Mouse (Mus musculus): ENCODE measurements around the gene Slc6a9. TPM values are rescaled to one million over a fixed set of nuclear protein-coding genes. Genes with fewer than 3 reads are reported as not detected.

The Slc6a9 gene
- total RNA-seq, 4 experiments from 2014 or later: 6.3 to 12.0 (median 8.8) TPM

DNA sequence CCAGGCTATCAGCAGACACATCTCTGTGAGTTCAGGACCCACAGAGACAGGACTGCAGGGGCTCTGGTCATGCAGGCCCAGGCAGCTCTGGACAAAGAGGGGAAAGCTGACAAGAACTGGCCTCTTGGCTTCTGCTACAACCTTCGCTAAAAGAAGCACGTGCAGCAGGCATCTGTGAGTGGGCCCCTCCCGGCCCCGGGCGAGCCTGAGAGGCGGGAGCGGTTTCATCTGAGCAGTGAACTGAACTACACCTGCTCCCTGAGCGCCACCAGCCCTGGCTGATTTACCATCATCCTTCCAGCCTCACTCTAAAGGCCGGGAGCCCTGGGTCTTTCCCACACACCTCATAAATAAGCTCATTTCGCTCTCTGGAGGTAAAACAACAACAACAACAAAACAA is 44.0 kb downstream of the Slc6a9 start:
- DNase-seq (ENCODE audit: low spot score in 2 of 2): no peak

DNA sequence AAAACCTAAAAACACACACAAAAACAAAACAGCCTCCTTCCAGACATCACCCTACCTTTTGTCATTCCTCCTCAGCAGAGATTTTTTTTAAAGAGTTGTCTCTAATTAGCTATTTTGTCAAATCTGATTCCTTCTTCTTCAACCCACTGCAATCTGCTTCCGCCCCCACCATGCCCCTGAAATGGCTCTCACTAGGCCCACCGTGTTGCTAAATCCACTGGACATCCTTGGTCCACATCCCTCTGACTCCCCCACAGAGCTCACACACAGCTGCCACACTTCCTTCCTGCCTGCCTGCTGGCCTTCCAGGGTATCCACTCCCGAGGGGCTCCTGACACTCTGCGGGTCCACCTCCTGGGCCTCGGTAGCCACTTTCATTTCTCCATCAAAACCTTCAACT is 44.4 kb downstream of the Slc6a9 start:
- no peak for DNase-seq (ENCODE audit: low spot score in 2 of 2)

DNA sequence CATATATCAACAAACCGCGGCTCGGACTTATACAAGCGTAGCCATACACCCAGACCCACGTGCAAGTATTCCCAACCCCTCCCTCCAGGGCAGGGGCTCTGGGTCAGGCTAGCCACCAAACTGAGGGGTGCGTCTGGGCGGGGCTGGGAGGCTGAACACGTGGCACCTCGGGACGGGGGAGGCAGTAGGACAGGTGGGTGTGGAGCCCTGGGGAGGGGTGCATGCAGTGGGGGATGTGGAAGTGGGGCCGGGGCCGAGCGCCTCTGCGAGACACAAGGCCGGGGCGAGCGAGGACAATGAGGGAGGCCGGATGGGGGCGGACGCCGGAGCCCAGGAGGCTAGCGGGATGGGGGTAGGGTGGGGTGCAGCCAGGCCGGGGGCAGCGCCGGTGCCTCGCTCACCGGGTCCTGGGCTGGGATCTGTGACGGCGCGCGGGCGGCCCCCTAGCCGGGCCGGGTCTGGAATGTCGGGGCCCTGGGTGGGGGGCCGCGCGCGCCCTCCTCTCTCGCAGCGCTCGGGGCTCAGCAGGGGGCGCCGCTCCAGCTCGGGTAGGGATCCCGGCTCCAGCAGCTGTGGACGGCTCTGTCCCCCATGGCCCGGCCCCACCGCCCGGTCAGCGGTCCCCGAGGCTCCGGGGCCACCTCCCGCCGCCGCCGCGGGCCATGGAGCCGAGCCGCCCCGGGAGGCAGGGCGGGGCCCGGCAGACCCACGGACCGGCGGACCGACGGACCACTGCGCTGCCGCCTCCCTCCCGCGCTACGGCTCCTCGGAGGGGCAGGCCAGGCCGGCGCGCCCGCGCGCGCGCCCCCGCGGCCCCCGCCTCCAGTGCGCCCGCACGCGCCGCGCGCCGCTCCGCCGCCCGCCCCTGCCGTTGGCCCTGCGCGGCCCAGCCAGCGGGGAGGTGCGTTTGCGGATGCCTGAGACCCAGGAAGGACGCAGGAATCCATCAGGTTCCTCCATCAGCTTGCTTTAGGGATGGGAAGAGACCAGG is 48.7 kb downstream of the Slc6a9 start, which contains the start of gene B4galt2:
Gene B4galt2, minus strand, starts transcription at position 787 of the 991 bp plus-strand sequence.
- DNase-seq (ENCODE audit: low spot score in 2 of 2): peak in 1 of 2 experiments; percentile 41

DNA sequence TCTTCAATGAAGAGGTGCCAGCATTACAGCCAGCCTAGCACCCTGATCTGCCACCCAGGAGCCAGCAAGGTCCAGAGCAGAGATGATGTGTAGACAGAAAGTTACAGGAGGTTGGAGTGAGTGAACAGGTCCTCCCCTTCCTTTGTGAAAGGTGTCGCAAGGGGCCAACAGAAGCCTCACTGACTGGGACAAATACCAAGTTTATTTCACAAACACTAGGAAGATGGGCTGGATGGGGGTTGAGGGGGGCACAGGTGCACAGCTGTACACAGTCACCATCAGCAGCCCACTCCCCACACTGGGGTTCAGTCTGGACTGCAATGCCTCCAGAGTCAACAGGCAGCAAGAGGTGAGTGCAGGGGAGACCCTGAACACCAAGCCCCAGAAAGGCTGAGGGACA is 49.8 kb downstream of the Slc6a9 start:
- no peak for DNase-seq (ENCODE audit: low spot score in 2 of 2)

DNA sequence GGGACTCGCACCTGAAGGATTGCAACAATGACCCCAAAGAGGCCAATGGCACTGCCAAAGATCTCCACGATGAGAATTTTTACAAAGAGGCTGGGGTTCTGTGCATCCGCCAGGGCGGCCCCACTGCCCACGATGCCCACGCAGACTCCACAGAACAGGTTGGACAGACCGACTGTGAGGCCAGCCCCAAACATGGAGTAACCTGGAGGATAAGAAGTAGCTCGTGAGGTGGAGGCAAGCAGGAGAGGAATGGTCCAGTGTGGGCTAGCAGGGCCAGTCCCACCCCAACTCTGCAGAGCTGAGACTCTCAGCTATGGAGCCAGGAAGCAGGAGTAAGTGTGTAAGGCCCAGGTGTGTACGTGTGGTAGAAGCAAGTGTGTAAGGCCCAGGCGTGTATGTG is 50.8 kb downstream of the Slc6a9 start:
- no peak for DNase-seq (ENCODE audit: low spot score in 2 of 2)

DNA sequence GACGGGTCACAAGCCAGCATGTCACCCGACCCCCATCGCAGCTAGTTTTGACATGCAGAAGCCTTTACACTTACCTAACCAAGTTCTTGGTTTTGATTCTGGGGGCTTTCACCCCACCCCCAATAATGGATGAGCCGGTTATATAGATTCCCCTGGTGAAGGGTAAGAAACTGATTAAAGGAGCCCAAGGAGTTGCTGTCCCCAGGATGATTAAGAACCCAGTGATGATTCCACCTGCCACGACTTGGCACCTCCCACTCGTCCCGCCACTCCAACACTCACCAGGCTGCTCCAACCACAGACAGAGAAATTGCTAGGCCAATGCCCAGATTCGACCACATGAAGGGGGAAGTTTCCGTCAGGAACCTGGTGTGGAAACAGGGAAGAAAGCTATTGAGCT is 51.7 kb downstream of the Slc6a9 start:
- DNase-seq (ENCODE audit: low spot score in 2 of 2): no peak

DNA sequence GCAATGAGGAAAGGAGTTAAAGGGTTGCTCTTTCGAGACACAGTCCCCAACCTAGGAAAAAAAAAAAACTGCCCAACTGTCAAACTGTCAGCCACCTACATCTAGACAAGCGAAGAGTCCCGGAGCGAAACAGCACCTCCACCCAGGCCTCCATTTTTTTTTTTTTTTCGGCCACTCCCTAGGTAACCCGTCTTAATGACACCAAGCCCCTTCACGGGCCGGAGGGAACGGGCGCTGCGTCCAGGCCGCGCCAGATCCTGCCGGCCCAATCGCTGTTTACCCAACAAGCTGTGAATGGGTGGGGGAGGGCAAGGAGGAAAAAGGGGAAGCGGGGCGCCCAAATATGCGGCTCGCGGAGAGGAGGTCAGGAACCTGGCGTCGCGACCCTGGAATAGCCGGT is 52.3 kb downstream of the Slc6a9 start:
- no peak for DNase-seq (ENCODE audit: low spot score in 2 of 2)

DNA sequence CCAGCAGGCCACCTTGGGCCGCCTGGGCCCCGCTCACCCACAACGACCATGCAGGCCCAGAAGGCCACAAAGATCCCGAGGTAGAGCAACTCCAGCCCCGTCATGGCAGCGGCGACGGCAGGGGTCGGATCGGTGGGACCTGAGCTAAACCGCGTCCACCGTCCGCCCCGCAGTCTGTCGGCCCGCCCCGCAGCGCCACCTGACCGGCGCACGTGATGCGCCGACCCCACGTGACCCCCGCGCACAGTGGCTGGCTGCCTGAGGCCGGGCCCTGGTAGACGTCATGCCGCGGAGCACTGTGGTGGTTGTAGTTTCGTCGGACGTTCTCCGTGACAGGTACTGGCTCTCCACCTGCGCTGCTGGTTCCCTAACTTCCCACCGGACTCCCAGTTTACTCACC is 52.8 kb downstream of the Slc6a9 start, which contains the start of gene Atp6v0b:
Gene Atp6v0b, minus strand, starts transcription at position 201 of the 400 bp plus-strand sequence.
- peak; percentile 90 for DNase-seq (ENCODE audit: low spot score in 2 of 2)

DNA sequence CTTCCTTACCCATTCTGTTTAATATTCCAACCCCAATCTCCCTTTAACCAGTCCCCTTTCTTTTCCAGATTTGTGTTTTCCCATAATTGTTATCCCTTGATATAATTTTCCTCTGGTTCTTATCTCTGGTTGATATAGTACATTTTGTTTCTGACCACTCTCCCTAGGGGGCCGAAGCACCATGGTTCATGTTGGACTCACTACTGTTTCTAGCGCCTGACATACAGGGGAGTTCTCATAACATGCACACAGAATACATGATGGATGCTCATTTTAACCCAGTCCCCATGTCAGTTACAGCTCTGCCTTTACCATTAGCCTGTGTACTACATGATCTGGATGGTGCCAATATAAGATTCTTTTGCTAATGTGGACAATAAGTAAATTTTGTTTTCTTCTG is 53.6 kb downstream of the Slc6a9 start:
- no peak for DNase-seq (ENCODE audit: low spot score in 2 of 2)

DNA sequence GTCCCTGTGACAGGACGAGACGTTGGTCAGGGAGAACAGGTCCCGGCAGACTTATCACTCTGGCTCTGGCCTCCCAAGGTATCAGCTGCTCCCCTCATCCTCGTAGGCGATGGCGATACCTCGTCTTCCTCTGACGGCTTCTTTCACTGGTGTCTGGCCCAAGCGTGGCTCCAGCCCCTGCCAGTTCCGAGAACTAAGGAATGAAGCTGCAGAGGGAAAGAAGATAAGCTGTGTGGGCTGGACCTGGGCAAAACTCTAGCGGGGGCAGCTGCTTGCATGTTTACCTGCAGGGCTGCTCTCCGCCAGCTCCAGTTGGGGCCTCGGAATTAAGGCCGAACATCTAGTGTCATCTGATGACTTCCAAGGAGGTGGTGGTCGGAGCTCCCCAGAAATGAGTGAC is 55.2 kb downstream of the Slc6a9 start:
- no peak for DNase-seq (ENCODE audit: low spot score in 2 of 2)

DNA sequence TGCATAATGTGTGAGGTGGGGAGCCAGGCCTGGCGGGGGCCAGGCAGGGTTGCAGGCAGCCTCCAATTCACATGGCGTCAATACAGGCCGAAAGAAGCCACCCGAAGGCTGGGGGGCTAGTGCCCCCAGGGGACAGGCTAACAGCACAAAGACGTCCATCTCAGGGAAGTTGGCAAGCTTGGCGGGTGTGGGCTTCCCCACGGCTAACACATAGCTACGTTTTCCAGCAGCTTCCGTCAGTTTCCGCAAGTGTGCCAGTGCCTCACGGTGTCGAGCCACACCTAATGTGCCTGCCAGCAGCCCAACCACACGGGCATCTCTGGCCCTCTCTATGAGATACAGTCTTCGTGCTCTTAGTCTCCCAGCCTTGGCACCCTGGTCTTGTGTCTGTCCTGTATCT is 55.7 kb downstream of the Slc6a9 start:
- no peak for DNase-seq (ENCODE audit: low spot score in 2 of 2)

DNA sequence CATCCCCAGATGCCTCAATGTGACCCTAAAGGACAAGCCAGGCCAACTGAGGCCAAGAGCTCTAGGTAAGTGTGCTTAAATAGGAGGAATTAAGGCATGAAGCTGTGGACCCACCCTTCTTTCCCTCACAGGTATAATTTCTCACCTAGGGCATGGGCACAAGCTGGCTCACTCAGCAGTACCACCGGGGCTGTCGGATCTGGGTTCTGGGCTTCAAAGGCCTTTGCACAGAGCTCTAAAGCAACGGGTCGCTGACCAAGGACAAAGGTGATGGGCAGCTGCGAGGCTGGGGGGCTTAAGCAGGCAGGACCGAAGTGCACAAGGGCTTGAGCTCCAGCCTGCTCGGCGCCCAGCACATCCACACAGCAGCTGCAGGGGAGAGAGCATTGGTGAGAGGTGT is 56.4 kb downstream of the Slc6a9 start:
- no peak for DNase-seq (ENCODE audit: low spot score in 2 of 2)

DNA sequence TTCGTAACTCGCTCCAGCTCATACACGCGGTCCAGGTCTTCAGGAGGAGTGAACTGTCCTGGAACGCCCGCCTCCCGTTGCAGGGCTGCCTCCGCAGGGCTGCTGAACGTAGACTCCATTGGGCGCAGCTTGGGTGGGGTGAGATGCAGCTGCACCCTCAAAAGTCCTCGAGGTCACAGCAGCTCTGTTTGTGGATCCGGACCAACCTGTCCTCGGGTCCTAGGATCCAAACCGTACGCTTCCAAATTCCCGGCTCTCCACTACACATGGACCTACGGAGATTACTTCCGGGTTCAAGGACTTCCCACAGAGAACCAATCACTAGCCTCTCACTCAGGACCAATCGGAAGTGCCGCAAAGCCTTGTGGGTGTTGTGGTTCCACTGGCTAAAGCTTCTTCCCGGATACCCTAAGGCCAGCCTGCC is 57.4 kb downstream of the Slc6a9 start, which contains the start of gene Dph2:
Gene Dph2, minus strand, starts transcription at position 295 of the 424 bp plus-strand sequence.
- peak; percentile 68 to 72 for DNase-seq (ENCODE audit: low spot score in 2 of 2)

DNA sequence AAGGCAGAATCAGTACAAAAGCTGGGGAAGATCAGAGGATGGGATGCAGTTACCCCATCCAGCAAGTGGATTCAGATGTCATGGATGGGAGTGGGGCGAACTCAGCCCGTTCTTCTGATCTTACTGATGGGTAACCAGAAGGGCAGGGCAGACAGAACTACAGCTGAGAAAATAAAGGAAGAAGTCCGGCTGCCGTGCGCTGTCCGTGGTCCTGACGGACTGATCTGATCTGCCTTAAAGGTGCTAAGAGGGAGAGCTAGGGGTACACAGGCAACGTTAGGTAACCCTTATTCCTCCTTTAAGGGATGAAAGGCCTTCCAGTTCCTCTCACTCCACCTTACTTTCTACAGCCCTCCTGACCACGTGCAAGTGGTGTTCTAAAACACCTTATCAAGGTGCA is 59.1 kb downstream of the Slc6a9 start:
- no peak for DNase-seq (ENCODE audit: low spot score in 2 of 2)

DNA sequence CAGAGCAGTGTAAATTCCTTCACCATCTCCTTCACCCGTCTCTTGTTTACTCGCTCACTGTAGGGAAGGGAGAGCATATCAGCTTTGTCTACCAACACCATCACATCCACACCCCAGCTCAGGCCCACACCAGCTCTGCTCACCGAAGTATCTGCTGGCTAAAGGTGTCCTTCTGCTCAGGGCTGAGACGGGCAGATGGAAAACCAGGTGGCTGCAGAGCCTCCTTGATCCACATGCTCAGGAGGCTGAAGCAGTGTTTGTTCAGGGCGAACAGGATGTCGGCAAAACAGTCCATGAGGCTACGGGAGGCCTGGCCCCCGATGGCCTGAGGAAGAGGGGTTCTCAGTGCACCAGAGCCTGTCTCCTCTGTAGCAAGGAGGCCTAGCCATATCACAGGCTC is 60.3 kb downstream of the Slc6a9 start:
- no peak for DNase-seq (ENCODE audit: low spot score in 2 of 2)

DNA sequence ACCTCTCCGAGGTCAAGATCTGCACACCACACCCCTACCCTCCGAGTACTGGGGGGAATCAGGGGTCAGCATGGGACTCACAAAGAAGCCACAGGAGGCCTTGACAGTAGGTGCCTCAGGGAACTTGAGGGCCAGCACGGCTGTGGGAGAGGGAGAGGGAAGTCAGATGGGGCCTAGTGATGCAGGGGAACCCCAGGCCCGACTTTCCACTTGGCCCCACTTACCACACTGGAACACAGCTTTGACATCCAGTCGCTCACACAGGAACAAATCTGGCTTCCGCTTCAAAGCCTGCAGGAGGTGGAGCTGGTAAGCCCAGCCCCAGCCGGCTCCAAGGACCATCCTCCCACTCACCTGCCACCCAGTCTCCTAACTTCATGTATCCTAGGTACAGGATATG is 61.0 kb downstream of the Slc6a9 start:
- no peak for DNase-seq (ENCODE audit: low spot score in 2 of 2)

DNA sequence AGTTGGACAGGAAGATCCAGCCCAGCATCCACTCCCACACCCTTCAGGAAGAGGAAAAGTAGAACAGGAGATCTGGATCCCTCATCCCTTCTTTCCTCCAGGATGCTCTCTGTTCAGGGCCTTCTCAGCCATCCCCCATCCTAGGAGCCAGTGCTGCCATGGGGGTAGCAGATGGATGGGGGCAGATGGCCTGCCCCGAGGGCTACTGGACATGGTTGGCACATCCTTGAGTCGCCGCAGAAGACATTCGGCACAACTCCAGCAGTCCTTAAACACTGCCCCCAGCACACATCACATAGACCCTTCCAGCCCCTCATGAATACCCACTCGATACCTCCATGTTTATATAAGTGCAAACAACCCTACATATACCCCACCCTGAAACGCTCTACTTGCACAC is 61.7 kb downstream of the Slc6a9 start:
- DNase-seq (ENCODE audit: low spot score in 2 of 2): no peak

DNA sequence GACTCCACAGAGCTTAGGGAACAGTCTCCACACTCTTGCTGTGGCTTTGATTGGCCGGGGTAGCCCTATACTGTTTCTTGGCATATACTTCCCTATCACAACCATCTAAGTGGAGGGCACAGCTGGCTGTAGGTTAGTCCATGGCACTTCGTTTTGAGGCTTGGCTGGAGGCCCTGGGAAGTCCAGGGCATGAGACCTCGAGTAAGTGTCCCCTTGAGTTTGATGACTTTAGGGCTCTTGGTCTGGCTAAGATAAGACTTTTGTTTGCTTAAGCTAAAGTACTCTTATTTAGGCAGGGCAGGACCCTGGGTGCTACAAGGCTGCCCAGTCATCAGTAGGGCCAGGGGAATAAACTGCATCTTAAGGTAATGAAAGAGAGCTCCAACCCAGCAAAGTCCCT is 63.8 kb downstream of the Slc6a9 start:
- DNase-seq (ENCODE audit: low spot score in 2 of 2): no peak

DNA sequence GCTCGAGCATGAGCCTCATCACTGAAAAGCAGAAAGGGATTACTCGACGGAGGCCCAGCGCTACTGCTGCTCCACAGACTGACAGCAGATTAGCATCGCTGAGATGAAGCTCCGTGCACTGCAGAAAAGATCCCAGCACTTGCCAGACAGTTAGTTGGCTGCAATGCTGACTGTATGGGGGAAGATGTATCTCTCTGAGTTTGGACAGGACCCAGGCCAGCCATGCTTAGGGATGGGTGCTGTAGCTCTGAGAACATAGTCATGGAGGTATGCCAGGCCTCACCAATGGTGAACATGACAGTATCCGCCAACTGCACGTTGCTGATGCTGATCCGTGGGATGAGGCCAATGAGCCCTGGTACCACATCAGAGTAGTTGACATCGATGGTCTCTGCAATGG is 69.8 kb downstream of the Slc6a9 start:
- DNase-seq (ENCODE audit: low spot score in 2 of 2): no peak

DNA sequence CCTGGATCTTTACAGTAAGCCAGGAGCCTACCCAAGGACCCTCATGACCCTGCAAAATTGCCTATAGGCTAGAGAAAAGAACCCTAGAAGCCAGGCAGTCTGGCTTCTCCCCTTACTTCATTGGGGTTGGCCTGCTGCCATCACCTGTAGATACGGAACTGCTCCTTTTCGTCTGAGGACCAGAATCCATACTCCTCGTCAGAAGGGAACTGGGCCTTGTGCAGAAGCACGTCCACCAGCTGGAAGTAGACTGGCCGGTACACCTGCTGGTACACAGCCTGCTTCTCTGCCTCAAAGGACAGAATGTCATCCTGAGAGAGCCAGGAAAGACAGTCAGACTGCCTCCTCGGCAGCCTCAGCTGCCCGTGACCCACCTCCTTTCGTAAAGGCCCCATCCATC is 70.5 kb downstream of the Slc6a9 start:
- DNase-seq (ENCODE audit: low spot score in 2 of 2): no peak

DNA sequence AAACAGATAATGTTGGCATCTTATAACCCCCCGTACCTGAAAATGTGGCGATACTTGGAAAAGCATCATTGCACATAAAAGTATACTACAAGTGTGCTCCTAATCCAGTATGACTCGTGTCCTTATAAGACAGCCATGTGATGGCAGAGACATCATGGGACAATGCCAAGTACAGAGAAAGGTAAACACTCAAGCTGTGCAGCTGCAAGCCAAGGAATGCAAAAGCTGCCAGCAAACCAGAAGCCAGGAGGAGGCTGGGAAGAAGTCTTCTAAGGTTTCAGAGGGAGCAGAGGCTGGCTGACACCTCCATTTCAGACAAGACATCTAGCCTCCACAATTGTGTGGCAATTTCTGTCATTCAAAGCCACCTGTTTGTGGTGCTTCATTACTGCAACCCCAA is 71.9 kb downstream of the Slc6a9 start:
- peak; percentile 49 to 69 for DNase-seq (ENCODE audit: low spot score in 2 of 2)

DNA sequence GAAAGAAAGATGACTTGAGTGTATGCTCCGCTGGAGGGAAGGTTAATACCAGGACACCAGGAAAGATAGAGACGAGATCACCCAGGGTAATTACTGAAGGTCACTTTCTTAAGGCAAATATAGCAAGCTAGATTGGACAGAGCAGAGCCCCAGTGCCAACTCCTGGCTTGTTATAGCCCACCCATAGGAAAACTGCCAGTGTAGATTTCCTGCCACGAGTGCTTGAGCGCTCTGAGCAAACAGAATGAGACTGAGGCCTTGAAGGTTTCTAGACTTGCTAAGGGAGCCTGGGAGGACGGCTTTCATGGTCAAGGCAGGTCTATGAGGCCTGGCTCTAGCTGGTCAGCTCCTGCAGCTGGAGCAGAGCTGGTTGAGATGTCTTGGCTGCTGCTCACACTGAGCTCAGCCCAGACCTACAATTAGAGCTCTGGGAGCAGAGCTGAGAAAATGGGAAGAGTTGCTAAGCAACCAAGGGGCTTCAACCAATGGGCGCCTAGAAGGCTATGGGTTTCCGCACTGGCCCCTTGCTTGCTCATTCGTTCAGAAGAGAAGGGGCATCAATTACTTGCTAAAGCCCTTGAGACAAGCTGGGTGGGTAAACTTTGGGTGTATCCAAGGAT is 74.6 kb downstream of the Slc6a9 start:
- no peak for DNase-seq (ENCODE audit: low spot score in 2 of 2)
